Mouse (Mus musculus) ES-Bruce4 (cell line): Measurements from ENCODE around the gene Dnaja3.

Experiments
- CTCF ChIP-seq: IDR thresholded peaks from one replicate; pipeline ENCODE4 v1.8.1; 2011; ENCODE audit warnings: low read depth, low read length
- EP300 ChIP-seq: IDR thresholded peaks from 2 replicates; pipeline ENCODE4 v1.6.1; 2011; ENCODE audit warnings: low read depth, low read length; ENCODE audit not compliant: insufficient read depth
- POLR2A ChIP-seq: IDR thresholded peaks from one replicate; pipeline ENCODE4 v1.8.1; 2011; ENCODE audit warnings: low read length; ENCODE audit not compliant: insufficient read depth

- TF ChIP-seq CTCF, result no peak
- no peak for TF ChIP-seq POLR2A
- TF ChIP-seq EP300, result 0 out of 2 replicates have a peak, but pooled peaks have one; percentile 52
These were observed 19.0 kb downstream of the Dnaja3 start for GRCm38 (mm10) chr16:4658781-4659245.
